Mouse (Mus musculus): ENCODE measurements around the gene 4921501E09Rik. TPM values are rescaled to one million over a fixed set of nuclear protein-coding genes. Genes with fewer than 3 reads are reported as not detected.
"Not testable (repeated sequence)": the region's sequence is repeated elsewhere in the genome, so short reads cannot be mapped to it uniquely, and the experiment has no call there.

4921501E09Rik gene
- total RNA-seq (2021): not detected

DNA sequence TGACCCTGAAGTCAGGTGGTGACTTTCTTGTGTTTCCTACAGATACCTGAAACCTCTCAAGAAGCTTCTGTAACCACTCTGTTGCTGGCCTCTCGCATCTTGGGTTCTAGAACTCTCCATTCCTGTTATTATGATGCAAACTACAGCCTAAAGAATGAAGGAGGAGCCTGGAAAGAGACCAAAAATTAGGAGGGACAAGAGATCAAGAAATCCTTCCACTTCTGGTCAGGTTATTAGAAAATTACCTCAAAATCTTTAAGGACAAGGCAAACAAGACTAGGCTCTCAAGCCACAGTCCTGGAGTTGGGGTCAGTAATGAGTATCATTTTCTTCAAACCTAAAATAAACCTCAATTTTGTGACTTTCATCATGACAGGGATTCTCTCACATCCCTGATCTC, at the start of gene 4921501E09Rik:
Gene 4921501E09Rik (minus strand): TSS at position 101 of the 400 bp plus-strand sequence.
- no peak for DNase-seq

DNA sequence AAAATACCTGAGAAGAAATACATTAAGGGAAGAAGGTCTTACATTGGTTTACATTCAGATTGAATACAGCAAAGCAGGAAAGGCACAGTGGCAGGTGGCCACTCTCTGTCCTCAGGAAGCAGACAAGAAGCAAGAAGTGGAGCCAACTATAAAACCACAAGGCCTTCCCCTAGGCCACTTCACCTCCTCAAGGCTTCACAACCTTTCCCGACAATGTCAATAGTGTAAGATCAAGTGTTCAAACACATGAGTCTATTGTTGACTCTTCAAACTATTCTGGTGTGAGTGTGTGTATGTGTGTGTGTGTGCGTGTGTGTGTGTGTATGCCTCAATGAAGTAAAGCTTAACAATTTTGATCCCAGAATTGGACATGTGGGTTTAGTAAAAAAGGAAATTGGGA, 29.5 kb upstream of the 4921501E09Rik start:
- no peak for DNase-seq

DNA sequence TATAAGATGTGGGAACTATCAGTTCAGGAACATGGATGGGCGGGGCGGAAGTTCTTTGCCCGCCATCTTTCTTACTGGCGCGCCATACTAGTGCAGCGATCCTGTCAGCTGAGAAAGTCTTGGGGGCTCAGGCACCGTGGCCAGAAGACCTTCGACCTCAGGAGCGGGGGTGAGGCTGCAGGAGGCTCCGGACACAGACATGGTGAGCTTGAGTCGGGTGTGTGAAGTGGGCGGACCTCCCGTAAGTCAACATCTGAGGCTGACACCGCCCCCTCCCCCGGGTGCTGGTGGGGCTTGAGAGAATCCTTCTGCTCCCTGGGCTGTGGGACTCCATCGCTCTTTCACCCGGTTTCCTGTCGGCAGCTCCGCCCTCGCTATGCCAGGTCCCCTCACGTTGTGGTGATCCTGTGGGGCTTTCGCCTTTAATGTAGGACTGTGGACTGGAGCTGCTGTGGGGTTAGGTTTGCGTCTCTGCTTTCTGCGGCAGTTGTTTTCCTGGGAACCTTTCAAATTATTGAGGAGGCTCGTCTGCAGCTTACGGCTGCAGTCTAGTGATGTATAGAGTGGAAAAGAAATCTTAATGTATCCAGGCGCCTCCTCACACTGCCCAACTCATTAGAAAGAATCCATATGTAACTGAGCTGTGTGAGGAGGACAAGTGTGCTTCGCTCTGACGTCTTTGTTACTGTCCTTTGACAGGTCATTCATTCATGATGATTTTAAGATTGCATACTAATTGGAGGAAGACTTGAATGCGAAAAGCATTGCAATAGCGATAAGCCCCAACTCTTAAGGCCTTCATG, 24.7 kb upstream of the 4921501E09Rik start:
- DNase-seq: peak; percentile 84

DNA sequence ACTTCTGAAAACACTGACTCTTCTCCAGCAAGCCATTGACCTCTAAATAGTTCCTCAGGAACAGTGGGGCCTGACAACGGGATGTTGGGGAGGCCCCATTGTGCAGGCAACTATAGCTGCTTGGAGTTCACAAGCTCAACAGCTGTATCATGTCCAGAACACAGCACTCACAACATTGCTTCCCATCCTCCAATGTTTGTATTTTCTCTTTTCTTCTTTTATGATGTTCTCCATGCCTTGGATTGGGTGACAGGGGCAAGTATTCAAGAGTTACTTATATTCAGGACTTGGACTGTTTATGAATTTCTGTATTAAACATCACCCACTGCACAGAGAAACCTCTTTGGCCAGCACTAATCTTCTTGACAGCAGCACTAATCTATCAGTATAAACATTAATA, 23.8 kb upstream of the 4921501E09Rik start:
- no peak for DNase-seq

DNA sequence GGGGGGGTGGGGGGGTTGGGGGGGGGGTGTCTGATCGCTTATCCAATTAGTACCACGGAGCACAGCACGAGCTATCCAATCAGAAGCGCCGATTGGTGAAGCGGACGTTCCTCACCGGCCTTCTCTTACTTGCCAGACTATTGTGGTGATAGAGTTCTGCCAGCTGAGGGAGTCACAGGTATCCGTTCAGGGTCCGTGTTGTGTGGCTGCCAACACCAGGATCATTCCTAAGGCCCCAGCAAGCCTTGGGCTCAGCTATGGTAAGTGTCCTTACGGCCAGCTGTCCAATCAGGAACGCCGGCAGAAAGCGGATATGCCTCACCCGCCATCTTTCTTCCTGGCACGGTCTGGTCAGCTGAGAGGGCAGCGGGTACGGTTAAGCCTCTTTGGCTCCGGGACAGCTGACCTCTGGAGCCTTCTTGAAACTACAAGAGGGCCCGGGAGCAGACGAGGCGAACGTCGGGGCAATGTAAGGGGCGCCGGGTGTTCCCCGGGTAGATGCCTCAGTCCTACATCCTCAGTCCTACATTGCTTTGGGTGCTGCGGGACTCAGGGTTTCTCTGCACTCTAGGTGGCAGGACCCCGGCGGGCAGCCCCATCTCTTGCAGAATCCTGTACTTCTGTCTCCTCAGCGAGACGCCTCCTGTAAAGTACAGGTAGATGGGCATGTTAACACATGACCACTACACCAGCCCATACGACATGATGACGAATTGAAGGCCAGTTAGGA, 21.5 kb upstream of the 4921501E09Rik start, which contains the start of gene Zfp563:
Gene Zfp563 (plus strand): TSS at position 91 of the 730 bp plus-strand sequence.
- peak; percentile 95 for DNase-seq

DNA sequence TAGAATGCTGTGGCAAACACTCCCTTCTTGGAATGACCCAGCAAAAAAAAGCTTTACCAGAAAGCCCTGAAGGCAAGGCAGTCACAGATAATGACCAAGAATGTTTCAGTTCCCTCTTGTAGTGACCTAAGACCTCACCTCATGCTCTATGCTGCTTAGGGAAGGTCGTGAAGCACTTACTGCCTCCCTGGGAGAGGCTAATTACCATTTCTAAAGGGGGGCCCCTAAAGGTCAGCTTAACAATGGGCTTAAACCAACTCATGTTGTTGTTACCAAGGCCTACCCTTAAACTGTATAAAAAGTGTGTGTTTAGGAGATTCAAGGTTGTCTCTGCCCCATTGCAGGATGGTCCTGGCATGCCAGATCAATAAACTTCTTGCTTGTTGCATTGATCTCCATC, 4.9 kb downstream of the 4921501E09Rik start:
- no peak for DNase-seq

DNA sequence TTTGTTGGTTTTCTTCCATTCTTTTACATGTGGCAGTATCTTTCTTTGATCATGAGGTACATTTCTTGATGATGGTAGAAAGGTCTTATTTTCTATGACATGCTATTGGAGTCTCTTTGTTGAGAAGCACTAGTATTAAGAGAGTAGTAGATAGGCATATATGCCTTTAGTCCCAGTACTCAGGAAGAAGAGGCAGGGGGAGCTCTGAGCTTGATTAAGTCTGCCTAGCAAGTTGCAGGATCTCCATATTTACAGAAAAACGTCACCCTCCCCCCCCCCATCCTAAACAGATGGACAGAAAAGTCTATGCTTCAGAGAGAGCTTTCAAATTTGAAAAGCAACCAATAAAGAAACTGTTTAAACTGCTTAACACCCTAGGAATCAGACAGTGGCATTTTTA, 9.1 kb downstream of the 4921501E09Rik start:
- DNase-seq: no peak

DNA sequence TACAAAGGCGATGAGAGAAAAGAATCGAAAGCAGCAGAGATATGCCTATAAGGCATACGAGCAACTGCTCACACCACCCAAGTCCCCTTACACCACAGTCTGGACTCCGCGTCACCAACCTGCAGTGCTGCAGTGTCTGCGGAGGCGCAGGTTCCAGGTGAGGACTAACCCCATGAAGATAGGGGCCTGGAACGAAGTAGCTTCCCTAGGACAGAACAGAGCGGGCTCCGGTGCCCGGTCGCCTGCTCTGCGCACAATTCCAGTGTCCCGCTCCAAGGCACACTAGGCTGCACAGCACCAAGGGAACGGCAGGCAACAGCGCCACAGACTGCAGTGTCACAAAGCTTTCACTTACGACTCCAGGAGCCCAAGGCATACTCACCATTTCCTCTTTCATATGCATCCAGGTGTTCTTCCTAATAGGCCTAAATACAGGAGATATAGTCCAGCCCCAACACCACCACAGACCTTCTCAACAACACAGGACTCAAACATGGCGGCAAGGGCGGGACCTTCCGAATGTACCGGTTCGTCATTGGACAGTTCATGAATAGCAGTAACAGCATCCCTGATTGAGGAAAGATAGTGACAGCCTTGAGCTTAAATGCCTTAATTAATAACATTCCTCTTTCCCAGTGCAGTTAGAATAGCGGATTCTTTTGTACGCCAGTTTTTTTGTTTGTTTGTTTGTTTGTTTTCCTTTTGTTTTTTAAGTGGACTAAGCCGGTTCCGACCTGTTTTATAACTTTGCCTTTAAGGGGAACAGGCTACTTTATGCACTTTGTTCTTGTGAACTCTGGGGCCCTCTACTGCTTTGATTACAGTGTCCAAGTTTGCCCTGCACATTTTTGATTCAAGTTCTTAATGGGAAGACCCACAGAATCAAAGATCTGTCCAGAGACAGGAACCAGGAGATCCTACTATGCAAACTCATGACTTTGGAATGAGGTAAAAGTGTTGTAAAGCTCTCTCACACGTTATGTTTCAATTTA, 34.7 kb downstream of the 4921501E09Rik start, which contains the start of gene Zfp763:
Gene Zfp763 (minus strand): TSS at position 503 of the 992 bp plus-strand sequence.
- DNase-seq: peak; percentile 77

DNA sequence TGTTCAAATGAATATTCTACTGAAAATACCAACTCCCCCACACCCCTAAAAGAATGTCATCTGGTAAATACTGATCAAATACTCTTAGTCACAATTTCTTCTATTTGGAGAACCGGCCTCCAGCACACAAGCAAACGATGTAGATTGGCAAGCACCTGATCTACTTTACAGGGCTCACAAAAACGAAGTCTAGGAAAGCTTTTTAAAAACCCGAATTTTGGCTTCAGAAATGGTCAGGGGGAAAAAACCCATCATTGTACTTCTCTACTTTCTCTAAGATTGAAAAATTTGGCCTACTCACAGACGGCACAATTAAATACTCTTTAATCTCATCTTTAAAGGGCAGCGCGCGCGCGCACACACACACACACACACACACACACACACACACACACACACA, 35.5 kb downstream of the 4921501E09Rik start:
- DNase-seq: no peak

DNA sequence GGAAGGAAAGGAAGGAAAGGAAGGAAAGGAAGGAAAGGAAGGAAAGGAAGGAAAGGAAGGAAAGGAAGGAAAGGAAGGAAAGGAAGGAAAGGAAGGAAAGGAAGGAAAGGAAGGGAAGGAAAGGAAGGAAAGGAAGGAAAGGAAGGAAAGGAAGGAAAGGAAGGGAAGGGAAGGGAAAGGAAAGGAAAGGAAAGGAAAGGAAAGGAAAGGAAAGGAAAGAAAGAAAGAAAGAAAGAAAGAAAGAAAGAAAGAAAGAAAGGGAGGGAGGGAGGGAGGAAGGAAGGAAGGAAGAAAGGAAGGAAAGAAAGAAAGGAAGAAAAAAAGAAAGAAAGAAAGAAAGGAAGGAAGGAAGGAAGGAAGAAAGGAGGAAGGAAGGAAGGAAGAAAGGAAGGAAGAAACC, 47.4 kb downstream of the 4921501E09Rik start:
- DNase-seq: not testable (repeated sequence)

Other genes with a start within 250 kb of the 4921501E09Rik start
- 10 to 100 TPM; 13.5 to 13.7 TPM for gene Zfp799, start 237.8 kb downstream of the 4921501E09Rik start, total RNA-seq (2021)
- 1 to 10 TPM; 6.7 to 7.6 TPM for gene Zfp870, start 176.4 kb downstream of the 4921501E09Rik start, total RNA-seq (2021)
- gene Cyp4f14, start 150.7 kb downstream of the 4921501E09Rik start, total RNA-seq (2021): not detected
- 10 to 100 TPM; 10.9 to 12.4 TPM for gene Cyp4f13, start 120.7 kb downstream of the 4921501E09Rik start, total RNA-seq (2021)
- gene Zfp472, start 102.2 kb downstream of the 4921501E09Rik start, total RNA-seq (2021): 1 to 10 TPM; 4.9 to 5.0 TPM
- 1 to 10 TPM; 7.2 to 7.8 TPM for gene Zfp952, start 74.9 kb downstream of the 4921501E09Rik start, total RNA-seq (2021)
- gene Zfp763, start 34.7 kb downstream of the 4921501E09Rik start, total RNA-seq (2021): 1 to 10 TPM; 5.1 to 5.8 TPM
- 1 to 10 TPM; 5.7 to 8.6 TPM for gene Zfp563, start 21.3 kb upstream of the 4921501E09Rik start, total RNA-seq (2021)
- under 1 TPM in 1 of 2 experiments, not detected in 1; 0.10 TPM for gene Morc2b, start 71.6 kb upstream of the 4921501E09Rik start, total RNA-seq (2021)
- gene Olfr55, start 100.4 kb upstream of the 4921501E09Rik start, total RNA-seq (2021): not detected
- gene Olfr239, start 123.2 kb upstream of the 4921501E09Rik start, total RNA-seq (2021): not detected
- gene Olfr1564, start 153.6 kb upstream of the 4921501E09Rik start, total RNA-seq (2021): under 1 TPM; 0.19 to 0.29 TPM
- gene Zfp955a, start 187.1 kb upstream of the 4921501E09Rik start, total RNA-seq (2021): 10 to 100 TPM; 10.5 to 11.4 TPM
- under 1 TPM in 1 of 2 experiments, not detected in 1; 0.07 TPM for gene Olfr63, start 196.6 kb upstream of the 4921501E09Rik start, total RNA-seq (2021)
- 10 to 100 TPM; 10.6 to 11.9 TPM for gene Zfp955b, start 221.5 kb upstream of the 4921501E09Rik start, total RNA-seq (2021)

All from heart, postnatal 4 days (tissue).